Mouse (Mus musculus) liver, adult (tissue): ENCODE results near the gene Wdr91.

Experiments used
- GATA4 ChIP-seq: IDR thresholded peaks from 2 replicates; pipeline ENCODE4 v1.6.1; 2014; ENCODE audit warnings: mild to moderate bottlenecking, low read length; ENCODE audit not compliant: insufficient replicate concordance

Wdr91 gene

DNA sequence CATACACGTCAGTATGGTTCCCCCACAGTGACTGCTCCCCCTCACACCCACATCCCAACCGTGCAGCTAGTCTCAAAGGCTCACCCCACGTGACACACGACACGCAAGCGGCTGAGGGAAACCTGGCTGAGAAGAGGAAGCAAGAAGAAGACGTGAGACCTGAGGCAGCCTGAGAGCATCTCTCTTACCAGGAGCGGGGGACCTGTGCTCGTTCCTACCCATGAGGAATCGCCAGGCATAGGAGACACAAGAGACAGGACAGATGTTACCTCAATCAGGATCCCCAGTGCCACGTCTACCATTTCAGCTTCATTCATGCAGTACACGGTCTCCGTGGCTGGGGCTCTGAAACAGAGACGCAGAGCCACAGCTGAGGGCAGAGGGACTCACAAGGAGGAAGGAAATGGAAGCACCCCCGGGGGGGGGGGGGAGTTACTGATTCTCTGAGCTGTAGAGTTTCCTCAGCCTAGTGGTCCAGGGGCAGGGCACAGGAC is 35.4 kb downstream of the Wdr91 start:
- no peak for TF ChIP-seq GATA4

DNA sequence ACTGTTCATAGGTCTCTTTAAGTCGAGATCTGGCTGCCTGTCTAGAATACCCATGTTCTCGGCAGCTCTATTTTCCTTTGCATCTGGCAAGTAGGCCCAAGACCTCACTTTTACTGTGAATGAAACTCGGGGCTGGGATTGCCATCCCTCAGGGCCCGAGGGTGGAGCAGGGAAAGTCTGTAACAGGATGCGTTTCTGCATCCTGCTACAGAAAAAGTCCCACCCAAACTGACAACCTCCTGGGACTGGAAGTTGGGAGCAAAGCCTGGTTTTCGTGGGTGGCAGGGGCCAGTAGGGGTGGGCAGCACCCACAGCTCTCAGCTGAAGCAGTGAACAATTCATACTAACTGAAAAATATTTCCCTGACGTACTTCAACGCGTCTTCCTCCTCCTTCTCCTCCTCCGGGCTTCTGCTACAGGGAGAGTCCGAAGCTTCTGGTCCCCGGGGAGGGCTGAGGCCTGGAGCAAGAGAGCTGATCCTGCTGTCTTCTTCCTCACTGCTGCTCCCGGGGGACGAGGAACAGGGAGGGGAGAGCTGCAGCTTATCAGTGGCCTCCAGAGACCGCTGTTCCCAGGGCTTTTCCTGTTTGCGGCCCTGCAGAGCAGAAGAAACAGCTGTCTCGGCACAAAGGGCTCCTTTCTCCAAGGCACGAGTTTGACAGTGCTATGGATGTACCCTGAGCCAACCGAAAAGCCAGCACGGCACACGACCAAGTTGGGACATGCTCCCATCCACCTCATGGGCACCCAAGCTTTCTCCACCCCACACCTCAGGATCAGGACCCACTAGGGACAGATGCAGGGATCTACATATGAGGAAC is 36.4 kb downstream of the Wdr91 start:
- TF ChIP-seq GATA4: peak; percentile 98

DNA sequence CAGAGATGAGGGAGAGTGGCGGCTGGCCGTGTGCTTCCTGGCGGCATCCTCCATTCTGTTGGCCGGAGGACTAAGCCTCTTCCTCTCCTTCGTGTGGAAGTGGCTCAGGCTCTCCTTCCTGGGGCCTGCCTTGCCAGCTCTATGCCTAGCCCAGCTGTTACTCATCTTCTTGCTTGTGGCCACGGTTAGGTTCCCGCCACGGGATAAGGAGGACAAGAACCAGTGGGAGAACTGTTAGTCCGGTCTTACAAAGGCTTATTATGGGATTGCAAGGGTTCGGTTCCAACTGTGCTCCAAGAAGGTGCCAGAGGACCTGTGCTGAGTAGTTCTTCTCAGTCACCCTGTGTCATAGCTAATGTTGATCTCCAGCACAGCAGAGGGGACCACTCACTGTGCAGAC is 37.8 kb downstream of the Wdr91 start:
- no peak for TF ChIP-seq GATA4

DNA sequence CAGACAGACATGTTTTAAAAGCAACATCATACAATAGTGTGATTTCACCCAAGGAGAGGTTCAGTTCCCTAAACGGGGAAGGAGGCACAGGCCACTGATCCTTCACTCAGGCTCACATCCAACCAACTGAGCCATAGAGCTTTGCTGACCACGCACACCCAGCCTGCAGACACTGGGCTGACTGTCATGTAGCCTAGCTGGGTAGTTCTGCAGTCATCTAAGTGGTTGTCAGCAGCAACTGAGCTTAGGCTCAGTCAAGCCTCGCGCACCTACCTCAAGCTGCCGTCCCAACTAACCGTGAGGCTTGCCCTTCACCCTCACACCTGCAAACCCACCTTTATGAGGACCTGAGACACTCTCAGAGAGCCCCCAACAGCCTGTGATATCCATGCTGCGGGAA is 38.7 kb downstream of the Wdr91 start:
- no peak for TF ChIP-seq GATA4

DNA sequence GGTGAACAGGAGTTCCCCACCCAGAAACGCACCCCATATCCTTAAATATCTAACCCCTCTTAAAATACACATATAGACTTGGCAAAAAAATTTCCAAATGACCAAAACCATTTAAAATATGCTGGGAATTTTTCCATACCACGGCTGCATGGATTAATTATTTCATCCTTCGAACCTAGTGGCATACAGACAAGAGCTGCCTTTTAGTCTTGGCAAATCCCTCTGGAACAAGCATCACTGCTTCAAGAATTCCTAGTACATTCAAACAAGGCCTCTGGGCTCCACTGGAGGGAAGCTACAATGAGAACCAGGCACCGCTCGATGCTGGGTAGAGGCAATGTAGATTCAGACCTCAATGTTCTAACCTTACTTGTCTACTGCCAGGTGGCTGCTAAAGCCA is 40.0 kb downstream of the Wdr91 start:
- no peak for TF ChIP-seq GATA4

DNA sequence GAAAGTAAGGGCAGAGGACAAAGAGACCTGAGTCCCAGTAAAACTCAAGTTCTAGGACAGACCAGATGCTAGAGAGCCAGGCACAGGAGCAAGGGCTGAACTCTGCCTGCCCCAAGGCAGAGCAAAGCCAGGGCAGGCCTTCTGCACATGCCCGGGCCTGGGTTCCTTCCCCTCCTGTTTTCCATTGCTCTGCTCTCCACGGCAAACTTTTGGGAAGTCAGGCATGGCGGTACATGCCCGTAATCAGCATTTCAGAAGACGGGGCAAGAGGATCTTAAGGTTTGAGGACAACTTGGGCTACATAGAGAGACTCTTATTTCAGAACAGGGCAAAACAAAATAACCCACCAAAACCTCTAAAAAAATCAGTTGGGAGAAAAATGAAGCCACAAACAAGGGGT is 40.5 kb downstream of the Wdr91 start:
- TF ChIP-seq GATA4: no peak

DNA sequence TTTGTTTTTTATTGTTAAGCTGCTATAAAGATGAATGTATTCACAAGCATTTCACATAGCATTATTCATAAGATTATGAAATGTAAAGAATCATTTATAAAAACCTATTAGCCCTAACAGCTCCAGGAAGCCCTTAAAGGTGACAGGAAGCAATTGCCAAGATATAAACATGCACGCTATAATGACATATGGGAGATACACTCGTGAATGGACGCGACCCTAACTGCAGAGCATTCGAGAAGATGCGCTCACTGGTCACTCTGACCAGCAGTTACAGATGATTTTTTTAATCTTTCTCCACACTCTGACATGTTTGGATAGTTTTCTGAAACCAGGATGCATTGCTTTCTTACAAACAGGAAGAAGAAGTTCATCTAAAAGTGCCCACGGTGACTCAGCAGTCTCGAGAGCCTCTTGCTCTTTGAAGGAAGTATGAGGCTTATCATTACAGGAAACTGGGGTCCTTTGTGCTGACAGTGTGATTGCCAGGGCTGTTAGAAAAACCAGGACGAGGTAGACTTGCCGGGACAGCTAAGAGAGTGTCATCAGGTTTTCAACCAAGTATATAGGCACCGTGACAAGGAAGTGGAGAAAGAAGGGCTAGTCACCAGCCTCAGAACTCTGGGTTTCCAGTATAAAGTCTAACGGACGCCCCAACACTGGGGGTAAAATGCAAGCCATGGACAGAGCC is 41.3 kb downstream of the Wdr91 start:
- TF ChIP-seq GATA4: peak; percentile 84

DNA sequence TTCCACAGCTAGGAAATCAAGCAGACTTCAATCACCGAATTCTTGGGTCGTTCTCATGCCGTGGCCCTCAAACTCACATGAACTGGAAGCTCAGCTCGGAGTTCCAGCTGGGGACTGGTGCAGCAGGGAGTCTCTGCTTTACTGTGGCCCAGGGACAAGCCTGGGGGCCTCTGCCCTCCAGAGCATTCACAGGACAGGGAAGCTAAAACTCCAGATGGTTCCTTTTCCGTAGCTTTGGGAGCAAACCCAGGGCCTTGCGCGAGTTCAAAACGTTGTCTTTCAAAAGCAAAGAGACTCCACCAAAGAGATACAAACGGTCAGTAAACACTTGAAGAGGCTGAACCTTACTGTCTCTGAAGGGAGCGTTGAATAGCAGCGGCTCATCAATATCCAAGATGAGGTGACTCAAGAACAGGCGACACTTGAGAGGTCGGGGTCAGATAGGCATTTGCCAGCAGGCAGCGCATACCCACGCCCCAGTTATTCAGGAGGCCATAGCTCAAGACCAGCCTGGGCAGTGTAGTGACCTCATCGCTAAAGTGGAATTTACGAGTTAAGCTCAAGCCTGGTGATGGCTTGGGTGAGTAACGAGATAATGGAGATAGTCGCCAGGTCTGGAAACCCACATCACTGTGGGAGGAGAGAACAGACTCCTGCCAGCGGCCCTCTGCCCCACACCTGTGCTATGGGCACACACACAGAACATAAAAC is 42.0 kb downstream of the Wdr91 start:
- TF ChIP-seq GATA4: no peak

DNA sequence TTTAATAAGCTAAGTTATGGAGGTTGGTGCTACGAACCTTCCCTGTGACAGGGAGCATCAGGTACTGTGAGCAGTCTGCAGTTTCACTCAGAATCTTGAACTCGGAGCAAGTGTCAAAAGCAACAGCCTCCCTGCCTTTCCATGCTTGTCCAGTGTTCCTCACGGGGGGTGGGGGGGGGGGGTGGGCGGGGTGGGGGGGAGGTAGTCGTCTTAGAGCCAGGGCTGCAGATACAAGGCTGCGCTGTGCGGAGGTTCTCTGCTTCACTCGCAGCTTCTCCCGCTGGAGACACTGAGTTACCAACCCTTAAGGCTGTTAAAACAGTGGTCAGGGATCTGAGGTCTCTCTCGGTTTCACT is 42.7 kb downstream of the Wdr91 start:
- TF ChIP-seq GATA4: no peak

DNA sequence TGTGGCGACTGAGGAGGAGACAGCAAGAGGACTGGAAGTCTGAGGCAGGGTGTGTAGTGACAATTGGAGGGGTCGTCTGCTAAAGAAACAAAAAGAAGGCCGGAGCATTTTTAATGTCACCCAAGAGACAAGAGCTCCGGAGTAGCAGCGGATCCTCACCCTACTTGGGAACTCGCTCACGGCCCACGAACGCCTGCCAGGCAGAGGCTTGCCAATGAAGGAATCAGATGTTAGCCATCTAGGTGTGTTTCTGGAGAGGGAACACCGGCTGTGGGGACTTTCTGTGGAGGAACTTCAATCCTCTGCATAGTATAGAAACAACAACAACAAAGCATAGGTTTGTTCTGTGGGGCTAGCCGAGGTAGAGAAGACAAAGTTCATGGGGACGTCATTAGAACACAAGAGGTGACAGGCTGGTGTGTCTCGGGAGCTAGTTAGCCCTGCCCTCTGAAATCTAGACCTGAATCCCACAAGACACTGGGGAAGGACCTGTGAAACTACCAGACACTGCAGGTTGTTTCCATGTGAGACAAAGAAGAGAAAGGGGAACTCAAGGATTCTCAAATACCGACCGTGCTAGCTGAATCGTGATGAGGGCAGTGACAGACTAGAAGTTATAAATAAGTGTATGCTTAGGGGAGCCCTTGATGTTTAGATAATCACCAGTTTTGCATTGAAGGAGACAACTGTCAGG is 43.2 kb downstream of the Wdr91 start:
- no peak for TF ChIP-seq GATA4

DNA sequence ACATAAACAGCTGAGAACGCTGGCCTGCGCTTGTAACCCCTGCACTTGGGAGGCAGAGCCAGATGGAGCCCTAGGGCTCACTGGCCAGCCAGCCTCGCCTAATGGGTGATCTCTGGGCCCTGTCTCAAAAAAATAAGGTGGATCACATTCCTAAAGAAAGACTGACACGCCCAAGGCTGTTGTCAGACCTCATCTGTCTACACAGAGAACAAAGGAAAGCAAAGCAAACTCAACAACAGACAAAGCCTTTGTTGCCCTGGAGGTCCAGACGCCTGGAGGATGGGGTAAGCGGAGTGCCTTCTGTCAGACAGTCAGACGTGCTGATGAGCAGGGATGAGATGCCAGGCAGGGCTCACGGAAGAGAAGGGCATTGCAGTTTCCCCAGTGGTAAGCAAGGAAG is 43.9 kb downstream of the Wdr91 start:
- no peak for TF ChIP-seq GATA4

DNA sequence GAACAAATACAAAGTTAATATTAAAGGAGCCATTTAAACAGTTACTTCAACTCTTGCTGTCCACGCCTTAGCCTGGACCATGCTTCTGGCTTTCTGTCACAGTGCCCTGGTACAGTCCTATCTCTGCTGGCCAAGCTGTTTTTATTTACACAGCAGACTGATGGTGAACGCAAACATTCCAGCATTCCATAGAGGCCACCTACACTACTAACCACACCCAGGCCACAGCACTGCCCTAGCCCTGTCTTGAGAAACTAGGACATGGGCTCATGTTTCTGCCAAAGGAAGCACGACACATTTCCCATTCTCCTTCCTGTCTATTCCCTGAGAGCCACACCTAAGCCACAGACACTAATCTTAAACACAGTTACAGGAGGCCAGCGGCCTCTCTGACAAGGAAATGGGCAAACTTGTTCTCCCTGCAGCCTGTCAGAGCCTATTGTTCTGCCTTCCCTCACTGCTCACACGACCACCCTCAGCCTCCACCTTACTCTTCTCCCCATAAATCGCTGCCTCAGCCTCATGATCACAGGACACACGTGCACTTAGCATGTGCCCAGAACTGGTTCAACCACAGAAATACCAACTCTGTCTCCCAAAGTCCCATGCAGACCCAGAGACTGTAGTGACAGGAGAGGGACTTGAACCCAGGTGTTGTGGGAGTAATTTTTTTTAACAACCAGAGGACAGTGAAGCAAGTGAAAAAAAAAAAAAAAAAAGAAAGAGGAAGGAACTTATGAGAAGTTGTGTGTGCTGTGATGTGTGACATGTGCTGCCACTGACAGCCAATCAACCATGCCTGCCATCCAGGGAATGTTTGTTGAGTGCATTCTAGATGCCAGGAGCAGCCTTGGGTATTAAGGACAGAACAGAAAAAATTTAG is 44.7 kb downstream of the Wdr91 start:
- TF ChIP-seq GATA4: peak; percentile 61

DNA sequence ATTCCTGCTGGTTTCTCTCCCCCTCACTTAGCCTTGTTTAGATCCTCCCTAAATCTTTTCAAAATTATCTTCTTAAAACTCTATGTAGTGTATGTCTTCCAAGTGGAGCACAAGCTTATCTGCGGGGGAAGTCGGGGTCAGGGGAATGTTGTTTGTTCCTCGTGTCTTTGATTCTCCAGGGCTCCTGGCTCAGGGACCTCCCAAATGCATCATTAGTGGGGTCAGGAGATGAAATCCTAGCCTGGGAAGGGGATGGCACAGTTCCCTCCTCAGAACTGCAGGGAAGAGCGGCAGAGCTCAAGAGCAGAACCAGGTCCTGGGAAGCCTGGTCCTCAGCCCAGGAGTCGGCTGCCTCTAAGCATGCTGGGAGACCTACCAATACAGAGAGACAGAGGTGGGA is 45.5 kb downstream of the Wdr91 start:
- TF ChIP-seq GATA4: peak; percentile 76; the same call in 1 of the 2 replicates

DNA sequence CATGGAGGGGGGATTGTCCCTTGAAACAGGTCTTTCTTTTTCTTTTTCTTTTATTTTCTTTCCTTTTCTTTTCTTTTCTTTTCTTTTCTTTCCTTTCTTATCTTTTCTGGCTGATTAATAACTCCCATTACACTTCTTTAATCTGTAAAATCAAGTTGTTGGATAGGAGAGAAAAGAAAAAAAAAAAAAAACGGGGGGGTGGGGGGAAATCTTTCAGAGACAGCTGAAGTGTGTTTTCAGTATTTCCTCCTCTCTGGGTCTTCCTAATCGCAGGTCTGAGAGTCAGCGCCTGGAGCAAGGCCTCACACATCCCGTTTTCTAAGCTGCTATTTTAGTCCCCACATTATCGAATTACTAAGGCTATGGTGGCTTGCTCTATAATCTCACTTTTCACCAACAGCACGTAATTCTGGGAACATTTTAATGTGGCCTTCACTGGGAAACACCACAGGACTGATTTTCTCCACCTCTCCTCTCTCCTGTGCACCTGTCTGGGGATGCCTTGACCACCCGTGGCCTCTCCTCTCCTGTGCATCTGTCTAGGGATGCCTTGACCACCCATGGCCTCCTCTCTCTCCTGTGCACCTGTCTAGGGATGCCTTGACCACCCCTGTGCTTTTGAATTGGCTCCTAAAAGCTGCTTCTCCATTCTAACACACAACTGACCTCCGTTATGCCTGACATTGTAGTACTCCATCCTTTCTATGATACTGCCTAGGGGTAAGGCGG is 46.7 kb downstream of the Wdr91 start:
- TF ChIP-seq GATA4: peak; percentile 2; the same call in 1 of the 2 replicates
